Mouse (Mus musculus): Measurements from ENCODE around the gene Lce1k. TPM values are rescaled to one million over a fixed set of nuclear protein-coding genes. Genes with fewer than 3 reads are reported as not detected.
"Not testable (repeated sequence)": the region's sequence is repeated elsewhere in the genome, so short reads cannot be mapped to it uniquely, and the experiment has no call there.

Gene Lce1k
- not detected in 2 replicates for polyA plus RNA-seq (2012; rRNA removed)

DNA sequence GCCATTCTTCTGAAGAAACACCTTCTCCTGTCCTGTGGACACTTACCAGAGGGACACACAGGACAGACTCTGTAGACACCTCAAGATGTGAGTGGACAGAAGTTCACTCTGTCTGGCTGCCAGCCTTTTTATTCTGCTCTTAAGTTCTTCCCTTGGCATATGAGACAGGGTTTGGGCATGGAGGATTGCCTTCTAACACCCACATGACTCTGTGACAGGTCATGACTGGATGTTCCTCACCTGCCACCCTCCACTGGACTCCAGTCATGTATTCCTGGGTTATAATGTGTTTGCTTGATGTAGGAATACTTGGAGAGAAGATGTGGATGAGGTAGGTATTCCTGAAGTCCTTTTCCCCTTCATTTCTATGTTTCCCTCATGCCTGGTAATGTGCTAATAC is at the start of gene Lce1k:
TSS of gene Lce1k (minus strand) at position 101 of the 400 bp plus-strand sequence.
- Histone ChIP-seq H3K4me1 (ENCODE audit: control insufficient read depth, insufficient read depth, insufficient read length) (no peaks in the 10 kb centered on the region), H3K27ac (ENCODE audit: insufficient read depth, low read length) (no peak within 1 kb of the TSS), H3K4me3 (ENCODE audit: extremely low read depth, insufficient read depth, insufficient read length) (no peak within 1 kb of the TSS), H3K27me3 (ENCODE audit: control insufficient read depth, insufficient read depth, low read length) (no peaks in the 10 kb centered on the region), H3K36me3 (ENCODE audit: control insufficient read depth, insufficient read depth, low read length) (no peaks in the 10 kb centered on the region)
- TF ChIP-seq CTCF (IDR thresholded peaks at IDR 0.05; ENCODE audit: extremely low read depth, insufficient read depth, insufficient read length, insufficient replicate concordance) (no peak), POLR2A (IDR thresholded peaks at IDR 0.05; ENCODE audit: low read depth, low read length) (no peak)
- DNase-seq (ENCODE audit: low read depth in 1 of 2, low spot score in 2 of 2) = no peak

DNA sequence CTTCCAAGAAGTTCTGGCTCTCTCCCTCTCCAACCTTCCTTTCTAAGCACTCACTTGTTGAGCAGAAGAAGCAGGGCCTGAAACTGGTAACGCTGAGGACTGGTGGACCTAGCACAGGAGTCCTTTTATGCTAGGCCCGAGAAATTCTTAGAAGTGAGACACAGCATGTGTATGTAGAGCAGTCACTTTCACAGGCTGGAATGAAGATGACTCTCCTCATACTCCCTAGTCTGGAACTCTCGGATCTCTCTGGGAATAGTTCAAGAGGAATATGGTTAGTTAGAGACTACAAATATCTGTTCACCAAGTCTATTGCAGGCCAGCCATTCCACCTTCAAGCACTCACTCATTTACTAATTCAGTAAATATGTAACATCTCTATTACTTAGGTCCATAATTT is 43.5 kb upstream of the Lce1k start, which contains the start of gene Lce1l:
TSS of gene Lce1l (minus strand) at position 101 of the 400 bp plus-strand sequence.
- Histone ChIP-seq H3K36me3 (ENCODE audit: control insufficient read depth, insufficient read depth, low read length) (no peaks in the 10 kb centered on the region), H3K4me3 (ENCODE audit: extremely low read depth, insufficient read depth, insufficient read length) (no peak within 1 kb of the TSS), H3K4me1 (ENCODE audit: control insufficient read depth, insufficient read depth, insufficient read length) (no peaks in the 10 kb centered on the region), H3K27ac (ENCODE audit: insufficient read depth, low read length) (no peak within 1 kb of the TSS), H3K27me3 (ENCODE audit: control insufficient read depth, insufficient read depth, low read length) (no peaks in the 10 kb centered on the region)
- TF ChIP-seq CTCF (IDR thresholded peaks at IDR 0.05; ENCODE audit: extremely low read depth, insufficient read depth, insufficient read length, insufficient replicate concordance) (no peak), POLR2A (IDR thresholded peaks at IDR 0.05; ENCODE audit: low read depth, low read length) (no peak)
- DNase-seq (ENCODE audit: low read depth in 1 of 2, low spot score in 2 of 2) = no peak
- 84% methylated on average over 3 of the region's 3 CpGs for WGBS

DNA sequence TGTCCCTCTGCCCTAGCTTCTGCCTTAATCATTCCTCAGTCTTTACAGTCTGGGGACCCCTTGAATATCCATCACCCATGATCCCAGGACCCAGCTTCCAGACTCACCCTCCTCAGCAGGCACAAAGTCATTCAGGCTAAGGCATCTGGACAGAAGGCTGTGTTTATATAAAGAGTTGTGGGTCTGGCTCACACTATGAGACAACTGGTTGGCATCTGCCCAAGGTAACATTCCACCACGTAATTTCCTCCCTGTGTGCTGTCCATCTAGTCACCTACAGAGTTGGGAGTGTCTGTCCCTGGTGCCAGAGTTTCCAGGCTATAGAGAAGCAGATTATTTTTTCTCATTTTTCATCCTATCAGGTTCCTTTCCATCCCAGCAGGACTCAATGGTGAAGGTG is 19.4 kb upstream of the Lce1k start, which contains the start of gene Kprp:
TSS of gene Kprp (minus strand) at position 140 of the 400 bp plus-strand sequence.
- no peaks in the 10 kb centered on the region for H3K36me3 ChIP-seq (ENCODE audit: control insufficient read depth, insufficient read depth, low read length)
- no peak within 1 kb of the TSS for H3K4me3 ChIP-seq (ENCODE audit: extremely low read depth, insufficient read depth, insufficient read length)
- H3K27me3 ChIP-seq (ENCODE audit: control insufficient read depth, insufficient read depth, low read length) = no peaks in the 10 kb centered on the region
- no peak for DNase-seq (ENCODE audit: low read depth in 1 of 2, low spot score in 2 of 2)
- WGBS = 28% methylated on average over 1 of the region's 1 CpGs
- TF ChIP-seq POLR2A (IDR thresholded peaks at IDR 0.05; ENCODE audit: low read depth, low read length) (no peak), CTCF (IDR thresholded peaks at IDR 0.05; ENCODE audit: extremely low read depth, insufficient read depth, insufficient read length, insufficient replicate concordance) (no peak)
- no peaks in the 10 kb centered on the region for H3K4me1 ChIP-seq (ENCODE audit: control insufficient read depth, insufficient read depth, insufficient read length)
- no peak within 1 kb of the TSS for H3K27ac ChIP-seq (ENCODE audit: insufficient read depth, low read length)

GRCm38 (mm10) chr3:92825808-92826207 is 18.1 kb upstream of the Lce1k start:
- H3K4me1 ChIP-seq (ENCODE audit: control insufficient read depth, insufficient read depth, insufficient read length) = no peaks in the 10 kb centered on the region
- no peaks in the 10 kb centered on the region for H3K36me3 ChIP-seq (ENCODE audit: control insufficient read depth, insufficient read depth, low read length)
- WGBS = 12% methylated on average over 1 of the region's 1 CpGs
- DNase-seq (ENCODE audit: low read depth in 1 of 2, low spot score in 2 of 2) = no peak
- no peak for TF ChIP-seq POLR2A (IDR thresholded peaks at IDR 0.05; ENCODE audit: low read depth, low read length)
- no peak for TF ChIP-seq CTCF (IDR thresholded peaks at IDR 0.05; ENCODE audit: extremely low read depth, insufficient read depth, insufficient read length, insufficient replicate concordance)
- H3K27me3 ChIP-seq (ENCODE audit: control insufficient read depth, insufficient read depth, low read length) = no peaks in the 10 kb centered on the region
- no peak overlapping the region for H3K27ac ChIP-seq (ENCODE audit: insufficient read depth, low read length)
- H3K4me3 ChIP-seq (ENCODE audit: extremely low read depth, insufficient read depth, insufficient read length) = no peak overlapping the region

GRCm38 (mm10) chr3:92816036-92816435 is 8.3 kb upstream of the Lce1k start:
- not testable (repeated sequence) for H3K27me3 ChIP-seq (ENCODE audit: control insufficient read depth, insufficient read depth, low read length); H3K27ac ChIP-seq (ENCODE audit: insufficient read depth, low read length); H3K4me1 ChIP-seq (ENCODE audit: control insufficient read depth, insufficient read depth, insufficient read length); H3K4me3 ChIP-seq (ENCODE audit: extremely low read depth, insufficient read depth, insufficient read length); H3K36me3 ChIP-seq (ENCODE audit: control insufficient read depth, insufficient read depth, low read length); DNase-seq (ENCODE audit: low read depth in 1 of 2, low spot score in 2 of 2)
- WGBS = 96% methylated on average over 2 of the region's 2 CpGs

DNA sequence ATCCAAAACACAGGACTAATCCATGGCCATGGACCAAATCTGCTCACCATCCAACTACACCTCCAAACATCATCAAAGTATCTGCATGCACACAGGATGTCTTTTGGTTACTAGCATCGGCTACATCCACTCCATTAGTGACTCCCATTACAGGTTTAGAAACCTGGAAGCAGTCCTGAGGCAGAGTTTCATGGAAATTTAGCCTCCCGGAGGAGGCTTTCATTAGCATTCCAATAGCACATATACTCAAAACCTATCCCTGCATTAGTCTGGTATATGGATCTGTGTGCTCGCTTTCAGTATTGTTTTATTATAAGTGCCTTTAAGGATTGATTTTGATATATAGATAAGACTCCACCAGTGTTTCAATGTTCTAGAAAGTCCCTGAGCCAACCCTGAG is 7.9 kb upstream of the Lce1k start:
- WGBS = 90% methylated on average over 3 of the region's 3 CpGs
- H3K4me3 ChIP-seq (ENCODE audit: extremely low read depth, insufficient read depth, insufficient read length) = no peak overlapping the region
- TF ChIP-seq POLR2A (IDR thresholded peaks at IDR 0.05; ENCODE audit: low read depth, low read length) = no peak
- TF ChIP-seq CTCF (IDR thresholded peaks at IDR 0.05; ENCODE audit: extremely low read depth, insufficient read depth, insufficient read length, insufficient replicate concordance) = no peak

GRCm38 (mm10) chr3:92790414-92790813 is 17.3 kb downstream of the Lce1k start, which contains the start of gene Lce1j:
Gene Lce1j (minus strand): TSS chr3:92790514.
- Histone ChIP-seq H3K4me1 (ENCODE audit: control insufficient read depth, insufficient read depth, insufficient read length) (no peaks in the 10 kb centered on the region), H3K36me3 (ENCODE audit: control insufficient read depth, insufficient read depth, low read length) (no peaks in the 10 kb centered on the region), H3K4me3 (ENCODE audit: extremely low read depth, insufficient read depth, insufficient read length) (no peak within 1 kb of the TSS), H3K27ac (ENCODE audit: insufficient read depth, low read length) (no peak within 1 kb of the TSS), H3K27me3 (ENCODE audit: control insufficient read depth, insufficient read depth, low read length) (no peaks in the 10 kb centered on the region)
- 82% methylated on average over 1 of the region's 1 CpGs for WGBS
- no peak for TF ChIP-seq POLR2A (IDR thresholded peaks at IDR 0.05; ENCODE audit: low read depth, low read length)
- no peak for DNase-seq (ENCODE audit: low read depth in 1 of 2, low spot score in 2 of 2)

More for the DNA sequence above, 7.9 kb upstream of the Lce1k start:
- Histone ChIP-seq H3K27ac (ENCODE audit: insufficient read depth, low read length) (no peak overlapping the region), H3K4me1 (ENCODE audit: control insufficient read depth, insufficient read depth, insufficient read length) (no peaks in the 10 kb centered on the region), H3K36me3 (ENCODE audit: control insufficient read depth, insufficient read depth, low read length) (no peaks in the 10 kb centered on the region), H3K27me3 (ENCODE audit: control insufficient read depth, insufficient read depth, low read length) (no peaks in the 10 kb centered on the region)
- DNase-seq (ENCODE audit: low read depth in 1 of 2, low spot score in 2 of 2) = no peak

Data from spleen, adult 2 months (tissue).